ENCODE assay signal across 25 mouse cellular contexts in the genomic region with DNA sequence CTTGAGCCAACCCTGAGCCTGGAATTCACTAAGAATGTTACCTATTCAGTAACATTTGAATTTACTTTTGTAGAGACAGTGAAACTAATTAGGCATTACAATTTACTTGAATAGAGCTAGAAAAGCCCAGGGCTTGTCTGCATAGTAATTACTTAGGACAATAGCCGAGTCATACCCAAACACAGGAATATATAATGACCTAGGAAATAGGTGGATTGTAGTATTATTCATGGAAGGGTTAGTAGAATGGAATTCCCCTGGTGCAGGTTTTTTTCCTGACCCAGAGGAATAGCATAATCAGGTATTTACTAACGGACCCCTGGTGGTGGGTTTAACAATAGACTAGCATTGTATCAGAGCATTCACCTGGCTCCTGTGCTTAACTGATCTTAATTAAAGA.
"Had no signal": no experiment of that assay in that cellular context is flagged by ENCODE, and none has a peak within 500 bp of the region (broad histone marks: within the 10 kb centered on the region; RNA-seq: fewer than 3 reads in every experiment).

No protein-coding gene starts in this region.

- H3K4me3 ChIP-seq: embryonic facial prominence, embryonic 10.5 days; embryonic facial prominence, embryonic 12.5 days; embryonic facial prominence, embryonic 13.5 days; embryonic facial prominence, embryonic 15.5 days; erythroblast, embryonic 14.5 days; forebrain, embryonic 10.5 days; forebrain, embryonic 12.5 days; forebrain, embryonic 13.5 days; forebrain, embryonic 15.5 days; gastrocnemius, adult 2 months; heart, adult 2 months; heart, embryonic 10.5 days had no signal

- H3K27ac ChIP-seq: embryonic facial prominence, embryonic 10.5 days; embryonic facial prominence, embryonic 12.5 days; embryonic facial prominence, embryonic 13.5 days; embryonic facial prominence, embryonic 15.5 days; forebrain, embryonic 10.5 days; forebrain, embryonic 12.5 days; forebrain, embryonic 13.5 days; forebrain, embryonic 15.5 days; gastrocnemius, adult 2 months; heart, adult 2 months; heart, embryonic 10.5 days had no signal

- DNase-seq: cerebellum, adult 9-11 months; cerebellum, postnatal 10 days; cerebellum, postnatal 14 days; cerebellum, postnatal 25 days; cerebellum, postnatal 36 days; embryo, embryonic 11 days; forebrain, postnatal 0 days; gastrocnemius, adult 2 months; gastrocnemius, postnatal 10 days; gastrocnemius, postnatal 14 days; gastrocnemius, postnatal 25 days; gastrocnemius, postnatal 36 days; heart, adult 11 months; heart, adult 18-20 months; heart, adult 2 months had no signal
